Mouse (Mus musculus) frontal cortex, postnatal 36 days (tissue): ENCODE measurements around the gene Baiap2l1.

Source experiments
- DNase-seq, 2 experiments: peaks; one replicate each; pipeline ENCODE4 v3.0.0; 2022; ENCODE audit warnings: low spot score in 2 of 2

The Baiap2l1 gene

GRCm38 (mm10) chr5:144286591-144287266 is 71.2 kb downstream of the Baiap2l1 start:
- no peak for DNase-seq

DNA sequence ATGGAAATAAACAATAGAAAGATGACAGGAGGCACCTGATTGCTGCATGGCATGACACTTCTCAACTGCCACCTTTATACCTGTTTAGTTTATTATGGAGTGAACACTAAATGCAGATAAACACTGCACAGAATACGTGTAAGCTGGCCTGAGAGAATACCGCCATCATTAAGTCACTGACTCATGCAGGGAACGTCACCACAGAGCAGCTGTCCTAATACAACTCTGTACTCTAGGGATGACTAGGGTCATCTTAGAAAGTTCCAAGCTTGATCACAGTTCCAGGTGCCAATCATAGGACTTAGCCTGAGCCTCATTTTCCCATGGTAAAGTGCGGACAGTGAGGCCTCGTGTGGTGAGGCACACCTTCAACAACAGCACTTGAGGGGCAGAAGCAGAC is 73.3 kb downstream of the Baiap2l1 start:
- no peak for DNase-seq

- DNase-seq = no peak
These were observed 74.3 kb downstream of the Baiap2l1 start for GRCm38 (mm10) chr5:144283551-144284031.

DNA sequence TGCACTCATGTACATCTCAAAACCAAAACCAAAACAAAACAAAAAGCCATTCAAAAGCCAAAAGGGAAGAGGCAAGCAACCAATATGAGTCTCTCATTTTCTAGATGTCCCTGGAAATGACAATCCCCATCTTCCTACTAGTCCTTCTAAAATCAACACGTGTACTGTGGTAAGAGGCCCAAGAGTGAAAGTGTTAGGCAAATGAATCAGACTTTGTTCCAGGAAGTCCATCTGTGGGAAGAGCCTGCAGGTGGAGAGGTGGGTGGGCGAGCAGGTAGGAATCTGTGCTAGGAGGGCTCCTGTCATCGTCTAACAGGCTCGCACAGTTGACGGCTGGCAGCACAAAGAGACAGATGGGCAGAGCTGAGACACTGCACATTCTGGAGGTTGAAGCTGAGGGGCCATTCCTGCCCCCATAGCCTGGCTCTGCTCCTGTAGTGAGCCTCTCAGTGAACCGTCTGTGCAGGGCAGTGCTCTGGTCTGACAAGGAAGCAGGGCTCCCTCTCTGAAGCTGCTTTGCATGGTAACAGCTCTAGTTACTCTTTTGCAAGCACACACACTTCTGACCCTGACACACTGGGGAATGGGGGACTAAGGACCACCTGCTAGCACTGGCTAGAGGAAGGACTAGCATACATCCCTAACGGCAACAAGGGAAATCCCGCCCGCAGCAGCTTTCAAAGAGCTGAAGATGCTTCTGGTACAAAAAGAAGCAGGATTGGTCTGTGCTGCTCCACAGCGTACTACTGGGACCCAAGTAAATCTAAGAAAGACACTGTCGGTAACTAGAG is 75.2 kb downstream of the Baiap2l1 start:
- no peak for DNase-seq

- no peak for DNase-seq
These were observed 78.0 kb downstream of the Baiap2l1 start for GRCm38 (mm10) chr5:144279926-144280325.

- DNase-seq = no peak
These were observed 78.8 kb downstream of the Baiap2l1 start for GRCm38 (mm10) chr5:144279081-144279541.

DNA sequence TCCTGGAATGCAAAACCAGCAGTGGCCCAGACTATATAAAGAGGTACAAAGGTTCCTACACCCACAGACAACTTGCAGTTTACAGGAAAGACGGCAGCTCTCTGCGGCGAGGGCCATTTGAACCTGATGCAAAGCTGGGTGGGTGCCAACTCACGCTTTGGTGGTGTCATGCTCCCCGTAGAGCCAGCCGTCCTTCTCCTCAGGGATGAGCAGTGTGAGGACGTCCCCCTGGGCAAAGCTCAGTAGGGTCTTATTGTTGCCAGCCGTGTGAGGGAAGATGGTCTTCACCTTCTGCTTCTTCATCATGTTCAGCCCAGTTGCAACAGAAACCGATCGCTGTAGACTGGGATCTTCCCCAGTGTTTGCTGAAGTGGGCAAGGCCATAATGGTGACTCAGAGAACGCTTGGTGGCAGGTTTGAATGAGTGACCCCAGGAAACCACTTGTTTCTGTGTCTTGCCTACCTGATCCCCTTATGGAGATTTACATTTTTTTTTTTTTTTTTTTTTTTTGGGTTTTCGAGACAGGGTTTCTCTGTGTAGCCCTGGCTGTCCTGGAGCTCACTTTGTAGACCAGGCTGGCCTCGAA is 79.4 kb downstream of the Baiap2l1 start:
- DNase-seq = no peak

DNA sequence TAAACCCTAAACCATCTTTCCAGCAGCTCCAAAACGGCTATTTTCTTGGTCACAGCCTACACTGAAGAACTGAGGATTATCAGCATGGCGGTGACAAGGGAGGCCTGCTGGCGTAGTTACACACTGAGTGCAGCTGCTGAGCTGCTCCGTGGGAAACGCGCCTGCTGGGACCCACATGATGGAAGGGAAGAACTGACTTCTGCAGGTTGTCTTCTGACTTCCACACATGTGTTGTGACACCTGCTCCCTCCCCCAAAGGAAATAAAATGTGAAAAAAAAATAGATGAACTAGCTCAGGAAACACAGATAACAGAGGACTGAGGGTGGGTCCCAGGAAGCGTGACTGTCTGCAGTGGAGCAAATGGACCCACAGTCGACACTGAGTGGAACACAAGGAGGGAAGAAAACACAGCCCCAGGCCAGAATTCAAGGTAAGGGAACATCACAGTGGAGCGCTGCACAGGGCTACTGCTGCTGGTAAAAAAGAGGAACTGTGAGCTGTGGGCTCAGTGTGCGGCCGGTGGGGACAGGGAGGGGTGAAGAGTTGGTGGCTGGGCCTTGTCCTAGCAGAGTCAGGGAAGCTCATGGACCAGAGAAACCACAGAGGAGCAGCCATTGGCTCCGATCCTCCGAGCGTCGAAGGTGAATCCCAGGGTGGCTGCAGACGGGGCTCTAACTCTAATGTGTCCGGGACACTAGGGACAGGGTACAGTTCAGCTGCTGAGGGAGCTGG is 80.8 kb downstream of the Baiap2l1 start:
- no peak for DNase-seq

GRCm38 (mm10) chr5:144274904-144275303 is 83.0 kb downstream of the Baiap2l1 start:
- DNase-seq = no peak

GRCm38 (mm10) chr5:144271772-144272171 is 86.1 kb downstream of the Baiap2l1 start:
- no peak for DNase-seq

- DNase-seq = no peak
These were observed 86.8 kb downstream of the Baiap2l1 start for GRCm38 (mm10) chr5:144271118-144271517.

GRCm38 (mm10) chr5:144270420-144270819 is 87.5 kb downstream of the Baiap2l1 start:
- DNase-seq = no peak

GRCm38 (mm10) chr5:144269926-144270325 is 88.0 kb downstream of the Baiap2l1 start:
- no peak for DNase-seq

GRCm38 (mm10) chr5:144267535-144268241 is 90.2 kb downstream of the Baiap2l1 start:
- DNase-seq = peak in 1 of 2 experiments; percentile 68

- no peak for DNase-seq
These were observed 94.4 kb downstream of the Baiap2l1 start for GRCm38 (mm10) chr5:144263496-144263895.

GRCm38 (mm10) chr5:144263082-144263481 is 94.8 kb downstream of the Baiap2l1 start:
- DNase-seq = no peak

DNA sequence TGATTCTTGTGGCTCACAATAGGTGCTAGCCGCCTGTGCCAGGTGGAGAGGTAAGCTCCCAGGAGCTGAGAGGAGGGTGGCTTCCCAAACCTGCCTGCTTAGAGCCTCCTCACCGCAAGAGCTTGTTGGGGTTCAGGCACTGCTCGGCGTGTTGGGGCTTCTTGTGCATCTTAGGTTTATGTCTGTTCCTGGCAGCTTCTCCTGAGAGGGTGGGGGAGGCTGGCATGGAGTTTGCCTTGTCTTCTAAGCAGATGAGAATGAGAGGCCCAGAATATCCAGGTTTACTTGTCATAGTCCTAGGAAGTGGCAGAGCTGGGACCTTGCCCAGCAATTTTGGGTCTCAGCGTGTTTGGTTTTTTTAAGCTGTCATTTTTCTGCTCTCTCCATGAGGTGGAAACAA is 96.1 kb downstream of the Baiap2l1 start:
- no peak for DNase-seq

DNA sequence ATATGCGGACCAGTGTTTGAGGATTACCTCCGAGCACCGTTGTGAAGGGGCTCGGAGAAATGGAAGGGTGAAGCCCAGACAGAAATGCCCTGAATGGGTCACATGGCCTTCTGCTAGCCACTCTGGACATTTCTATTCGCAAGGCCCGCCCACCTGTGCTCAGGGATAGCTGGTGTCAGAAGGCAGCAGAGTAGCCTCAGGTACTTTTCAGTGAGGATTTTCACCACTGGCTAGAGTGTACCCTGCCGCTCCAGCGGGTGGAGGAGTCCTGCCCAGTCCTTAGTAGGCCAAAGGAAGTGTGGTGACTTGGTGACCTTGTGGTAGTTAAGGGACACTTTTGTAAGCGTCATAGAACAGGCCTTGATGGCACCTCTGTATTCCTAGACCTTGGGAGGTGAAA is 96.6 kb downstream of the Baiap2l1 start:
- DNase-seq = no peak

- DNase-seq = no peak
These were observed 97.4 kb downstream of the Baiap2l1 start for GRCm38 (mm10) chr5:144260464-144260863.

- DNase-seq = no peak
These were observed 98.7 kb downstream of the Baiap2l1 start for GRCm38 (mm10) chr5:144259228-144259627.

DNA sequence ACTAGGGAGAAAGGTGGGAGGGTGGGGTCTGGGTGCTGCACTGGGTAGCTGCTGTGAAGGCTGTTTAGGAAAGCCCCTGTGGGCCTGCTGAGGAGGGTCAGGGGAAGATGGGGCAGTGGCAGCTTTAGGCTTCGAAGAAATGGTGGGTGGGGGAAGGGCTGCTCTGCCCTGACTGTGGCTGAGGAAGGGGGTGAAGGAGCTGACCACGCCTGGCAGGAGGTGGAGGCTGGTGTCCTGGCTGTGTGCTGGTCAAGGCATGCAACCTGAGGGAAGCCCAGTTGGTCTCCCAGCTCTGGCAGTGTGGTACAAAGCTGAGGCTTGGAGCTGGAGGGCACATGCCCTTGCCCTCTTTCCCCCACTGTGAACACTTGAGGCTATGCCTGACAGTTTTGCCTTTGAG is 99.2 kb downstream of the Baiap2l1 start:
- no peak for DNase-seq
